Mouse (Mus musculus): ENCODE results near the gene Cass4. TPM values are rescaled to one million over a fixed set of nuclear protein-coding genes. Genes with fewer than 3 reads are reported as not detected.

The Cass4 gene
- polyA plus RNA-seq, 1 experiment = 0.37 TPM

- peak overlapping the region; percentile 48 for H3K27ac ChIP-seq (ENCODE audit: insufficient read depth, low read depth, low read length)
- WGBS = 50% methylated on average over 16 of the region's 16 CpGs
- no peaks in the 10 kb centered on the region for H3K36me3 ChIP-seq (ENCODE audit: control insufficient read depth, insufficient read depth, low read length)
- H3K4me1 ChIP-seq (ENCODE audit: control insufficient read depth, insufficient read depth, insufficient read length, low read length) = no peaks in the 10 kb centered on the region; the same call in 1 of the 2 replicates
- no peak for TF ChIP-seq CTCF (IDR thresholded peaks at IDR 0.05; ENCODE audit: extremely low read depth, insufficient read length, insufficient replicate concordance, low read depth, low read length)
- no peak overlapping the region for H3K4me3 ChIP-seq (ENCODE audit: low read depth, low read length)
- no peaks in the 10 kb centered on the region for H3K27me3 ChIP-seq (ENCODE audit: control insufficient read depth, insufficient read depth, low read length)
Observed at GRCm38 (mm10) chr2:172437371-172437952, 43.9 kb downstream of the Cass4 start.

- TF ChIP-seq POLR2A (IDR thresholded peaks at IDR 0.05; ENCODE audit: low read depth, low read length) (no peak; the same call in 1 of the 2 replicates), CTCF (IDR thresholded peaks at IDR 0.05; ENCODE audit: extremely low read depth, insufficient read length, insufficient replicate concordance, low read depth, low read length) (no peak)
- WGBS = 2% methylated on average over 35 of the region's 35 CpGs
- Histone ChIP-seq H3K4me1 (ENCODE audit: control insufficient read depth, insufficient read depth, insufficient read length, low read length) (no peaks in the 10 kb centered on the region; the same call in 1 of the 2 replicates), H3K27ac (ENCODE audit: insufficient read depth, low read depth, low read length) (peak within 1 kb of the TSS; percentile 67), H3K4me3 (ENCODE audit: low read depth, low read length) (peak within 1 kb of the TSS; percentile 87), H3K36me3 (ENCODE audit: control insufficient read depth, insufficient read depth, low read length) (peaks cover 1% of the 10 kb centered on the region), H3K27me3 (ENCODE audit: control insufficient read depth, insufficient read depth, low read length) (no peaks in the 10 kb centered on the region)
Observed at GRCm38 (mm10) chr2:172439843-172440639, 46.4 kb downstream of the Cass4 start, which contains the start of gene Rtf2. TSS of gene Rtf2 (plus strand) at chr2:172440556.

DNA sequence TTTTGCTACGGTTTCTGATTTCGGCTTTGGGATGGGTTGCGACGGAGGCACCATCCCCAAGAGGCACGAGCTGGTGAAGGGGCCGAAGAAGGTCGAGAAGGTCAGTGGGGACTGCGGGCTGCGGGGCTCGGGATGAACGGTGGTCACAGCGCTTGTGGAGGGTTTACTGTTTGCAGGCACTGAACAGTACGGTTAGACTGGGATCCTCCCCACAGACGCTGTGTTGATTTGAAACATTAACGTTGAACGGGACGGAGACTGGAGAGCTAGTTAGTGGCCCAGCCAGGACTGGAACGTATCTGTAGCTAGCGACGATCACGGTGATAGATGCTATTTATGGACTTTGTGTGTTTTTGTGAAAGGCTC is 47.0 kb downstream of the Cass4 start:
- under 1% methylated on average over 21 of the region's 21 CpGs for WGBS
- H3K36me3 ChIP-seq (ENCODE audit: control insufficient read depth, insufficient read depth, low read length) = peaks cover 5% of the 10 kb centered on the region
- TF ChIP-seq POLR2A (IDR thresholded peaks at IDR 0.05; ENCODE audit: low read depth, low read length) (no peak), CTCF (IDR thresholded peaks at IDR 0.05; ENCODE audit: extremely low read depth, insufficient read length, insufficient replicate concordance, low read depth, low read length) (no peak)
- H3K4me3 ChIP-seq (ENCODE audit: low read depth, low read length) = peak overlapping the region; percentile 87
- peak overlapping the region; percentile 67 for H3K27ac ChIP-seq (ENCODE audit: insufficient read depth, low read depth, low read length)
- H3K27me3 ChIP-seq (ENCODE audit: control insufficient read depth, insufficient read depth, low read length) = no peaks in the 10 kb centered on the region
- H3K4me1 ChIP-seq (ENCODE audit: control insufficient read depth, insufficient read depth, insufficient read length, low read length) = no peaks in the 10 kb centered on the region; the same call in 1 of the 2 replicates

GRCm38 (mm10) chr2:172441176-172441575 is 47.6 kb downstream of the Cass4 start:
- Histone ChIP-seq H3K27ac (ENCODE audit: insufficient read depth, low read depth, low read length) (no peak overlapping the region), H3K4me3 (ENCODE audit: low read depth, low read length) (peak overlapping the region; percentile 87), H3K4me1 (ENCODE audit: control insufficient read depth, insufficient read depth, insufficient read length, low read length) (no peaks in the 10 kb centered on the region; the same call in 1 of the 2 replicates), H3K36me3 (ENCODE audit: control insufficient read depth, insufficient read depth, low read length) (peaks cover 10% of the 10 kb centered on the region), H3K27me3 (ENCODE audit: control insufficient read depth, insufficient read depth, low read length) (no peaks in the 10 kb centered on the region)
- WGBS = 26% methylated on average over 6 of the region's 6 CpGs
- TF ChIP-seq POLR2A (IDR thresholded peaks at IDR 0.05; ENCODE audit: low read depth, low read length) (no peak), CTCF (IDR thresholded peaks at IDR 0.05; ENCODE audit: extremely low read depth, insufficient read length, insufficient replicate concordance, low read depth, low read length) (no peak)

- Histone ChIP-seq H3K27me3 (ENCODE audit: control insufficient read depth, insufficient read depth, low read length) (no peaks in the 10 kb centered on the region), H3K4me3 (ENCODE audit: low read depth, low read length) (no peak overlapping the region), H3K36me3 (ENCODE audit: control insufficient read depth, insufficient read depth, low read length) (peaks cover 48% of the 10 kb centered on the region), H3K27ac (ENCODE audit: insufficient read depth, low read depth, low read length) (no peak overlapping the region), H3K4me1 (ENCODE audit: control insufficient read depth, insufficient read depth, insufficient read length, low read length) (no peaks in the 10 kb centered on the region; the same call in 1 of the 2 replicates)
- TF ChIP-seq CTCF (IDR thresholded peaks at IDR 0.05; ENCODE audit: extremely low read depth, insufficient read length, insufficient replicate concordance, low read depth, low read length) (no peak), POLR2A (IDR thresholded peaks at IDR 0.05; ENCODE audit: low read depth, low read length) (no peak)
- 88% methylated on average over 4 of the region's 4 CpGs for whole genome bisulfite sequencing
Observed at GRCm38 (mm10) chr2:172445617-172446016, 52.0 kb downstream of the Cass4 start.

DNA sequence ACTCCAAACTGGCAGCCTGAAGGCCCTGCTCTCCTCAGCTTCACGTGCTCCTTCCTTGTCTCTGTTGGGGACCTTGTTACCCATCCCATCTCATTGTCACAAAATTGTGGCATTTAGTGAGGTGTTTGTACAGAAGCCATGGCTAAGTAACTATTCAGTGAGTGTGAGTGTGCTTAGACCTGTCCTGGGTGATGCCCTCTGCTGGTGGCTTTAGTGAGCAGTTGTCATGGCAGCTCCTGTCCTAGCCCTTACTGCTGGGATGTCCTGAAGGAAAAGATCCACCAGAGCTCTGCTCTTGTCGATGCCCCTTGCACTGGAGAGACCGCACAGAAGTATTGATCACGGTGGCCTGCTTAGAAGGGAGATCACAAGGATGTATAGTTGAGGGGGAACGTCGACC is 53.7 kb downstream of the Cass4 start:
- TF ChIP-seq CTCF (IDR thresholded peaks at IDR 0.05; ENCODE audit: extremely low read depth, insufficient read length, insufficient replicate concordance, low read depth, low read length) (peak; percentile 40; the same call in 1 of the 2 replicates), POLR2A (IDR thresholded peaks at IDR 0.05; ENCODE audit: low read depth, low read length) (no peak)
- H3K36me3 ChIP-seq (ENCODE audit: control insufficient read depth, insufficient read depth, low read length) = peaks cover 60% of the 10 kb centered on the region
- H3K27me3 ChIP-seq (ENCODE audit: control insufficient read depth, insufficient read depth, low read length) = no peaks in the 10 kb centered on the region
- no peak overlapping the region for H3K4me3 ChIP-seq (ENCODE audit: low read depth, low read length)
- H3K27ac ChIP-seq (ENCODE audit: insufficient read depth, low read depth, low read length) = no peak overlapping the region
- 89% methylated on average over 6 of the region's 6 CpGs for WGBS
- no peaks in the 10 kb centered on the region for H3K4me1 ChIP-seq (ENCODE audit: control insufficient read depth, insufficient read depth, insufficient read length, low read length)

DNA sequence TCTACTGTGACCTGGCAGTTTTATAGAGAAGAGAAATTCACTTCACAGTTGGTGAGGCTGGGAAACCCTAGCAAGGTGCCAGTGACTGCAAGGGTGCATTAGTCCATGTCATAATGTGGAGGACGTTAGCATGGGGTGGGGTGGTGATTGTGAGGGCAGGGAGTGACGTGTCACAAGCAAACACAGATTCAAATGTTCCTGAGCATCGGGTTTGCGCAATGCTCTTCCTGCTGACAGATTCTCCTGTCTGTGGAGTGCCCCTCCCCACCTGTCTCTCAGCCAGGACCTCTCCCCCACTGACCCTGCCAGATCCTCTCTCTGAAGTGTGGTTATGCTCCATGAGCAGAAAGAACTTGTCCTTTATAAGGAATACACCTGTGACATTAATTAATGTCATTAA is 54.7 kb downstream of the Cass4 start:
- Histone ChIP-seq H3K27me3 (ENCODE audit: control insufficient read depth, insufficient read depth, low read length) (no peaks in the 10 kb centered on the region), H3K4me3 (ENCODE audit: low read depth, low read length) (no peak overlapping the region), H3K36me3 (ENCODE audit: control insufficient read depth, insufficient read depth, low read length) (peaks cover 70% of the 10 kb centered on the region), H3K4me1 (ENCODE audit: control insufficient read depth, insufficient read depth, insufficient read length, low read length) (no peaks in the 10 kb centered on the region), H3K27ac (ENCODE audit: insufficient read depth, low read depth, low read length) (no peak overlapping the region)
- TF ChIP-seq CTCF (IDR thresholded peaks at IDR 0.05; ENCODE audit: extremely low read depth, insufficient read length, insufficient replicate concordance, low read depth, low read length) (no peak), POLR2A (IDR thresholded peaks at IDR 0.05; ENCODE audit: low read depth, low read length) (no peak)
- 72% methylated on average over 4 of the region's 4 CpGs for WGBS

Measured in small intestine, adult 2 months (tissue).